Mouse (Mus musculus) brain, embryonic 14.5 days (tissue): ENCODE results near the gene 2310061N02Rik.

Source experiments
- CTCF ChIP-seq: fragments of 200-500 bp; IDR thresholded peaks from 2 replicates; pipeline ENCODE4 v1.5.1; 2012; ENCODE audit warnings: inconsistent platforms, mild to moderate bottlenecking, moderate library complexity, borderline replicate concordance; ENCODE audit not compliant: insufficient read depth, insufficient read length; ENCODE audit errors: extremely low read depth
- POLR2A ChIP-seq: fragments of 200-500 bp; IDR thresholded peaks from 2 replicates; pipeline ENCODE4 v1.6.1; 2012; ENCODE audit warnings: mild to moderate bottlenecking, inconsistent platforms, borderline replicate concordance; ENCODE audit not compliant: poor library complexity, insufficient read depth, insufficient read length, severe bottlenecking; ENCODE audit errors: extremely low read depth

GRCm38 (mm10) chr16:88681282-88681681 is 26.5 kb downstream of the 2310061N02Rik start:
- no peak for TF ChIP-seq CTCF
- TF ChIP-seq POLR2A: no peak
